Mouse (Mus musculus): ENCODE results near the gene Sfxn1.
A peak's percentile ranks its signal among the peaks of the same experiment; 100 is the strongest.

Gene Sfxn1

DNA sequence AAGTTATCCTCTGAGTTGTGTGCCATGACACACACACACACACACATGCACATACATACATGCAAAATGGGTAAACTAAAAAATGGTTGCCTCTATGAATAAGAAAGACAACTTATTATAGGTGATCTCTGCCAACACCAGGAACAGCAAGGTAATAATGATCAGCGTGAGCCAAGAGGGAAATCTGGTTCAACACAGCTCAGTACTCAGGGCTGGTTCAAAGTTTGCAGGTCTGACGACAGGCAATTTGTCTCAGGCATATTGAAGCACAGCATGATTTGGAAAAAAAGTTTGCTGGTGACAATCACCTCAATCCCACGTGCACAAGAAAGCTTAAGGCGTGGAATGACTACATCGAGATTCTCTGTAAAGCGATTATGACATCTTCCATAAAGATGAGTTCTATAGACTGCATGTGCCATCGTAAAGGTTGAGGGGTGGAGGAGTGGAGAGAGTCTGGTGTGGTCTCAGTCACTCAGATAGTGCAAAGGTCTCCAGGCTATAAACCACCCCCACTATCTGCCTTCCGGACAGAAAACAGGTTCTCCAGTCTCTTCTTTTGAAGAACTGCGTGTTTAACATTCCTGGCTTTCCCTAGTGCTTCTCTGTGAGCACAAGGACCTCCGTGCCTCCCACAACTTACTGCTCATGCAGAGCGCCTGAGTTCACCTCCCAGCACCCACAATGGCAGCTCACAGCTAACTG is 6.0 kb downstream of the Sfxn1 start:
- DNase-seq (ENCODE audit: low spot score in 2 of 2): no peak

- no peak for DNase-seq (ENCODE audit: low spot score in 2 of 2)
These were observed 8.4 kb downstream of the Sfxn1 start for GRCm38 (mm10) chr13:54079782-54080759.

- no peak for DNase-seq (ENCODE audit: low spot score in 2 of 2)
These were observed 9.1 kb downstream of the Sfxn1 start for GRCm38 (mm10) chr13:54080785-54081184.

DNA sequence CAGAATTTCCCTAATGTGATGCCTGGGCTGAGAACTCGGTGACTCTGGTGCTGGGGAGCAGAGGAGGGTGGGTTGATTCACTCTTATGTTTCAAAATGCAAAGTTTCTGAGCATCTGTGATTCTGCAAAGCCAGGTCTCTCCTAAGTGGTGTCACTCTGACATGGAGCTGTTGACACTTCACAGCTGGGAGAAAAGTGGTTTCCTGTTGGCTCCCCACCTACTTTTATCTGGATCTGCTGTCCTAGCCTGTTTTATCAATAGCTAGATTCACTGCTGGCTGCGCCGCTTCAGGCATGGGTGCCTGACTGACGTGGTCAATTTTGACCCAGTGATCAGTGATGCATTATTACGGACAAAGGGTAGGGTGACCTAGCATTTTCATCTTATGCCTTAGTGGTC is 11.3 kb downstream of the Sfxn1 start:
- DNase-seq (ENCODE audit: low spot score in 2 of 2): no peak

DNA sequence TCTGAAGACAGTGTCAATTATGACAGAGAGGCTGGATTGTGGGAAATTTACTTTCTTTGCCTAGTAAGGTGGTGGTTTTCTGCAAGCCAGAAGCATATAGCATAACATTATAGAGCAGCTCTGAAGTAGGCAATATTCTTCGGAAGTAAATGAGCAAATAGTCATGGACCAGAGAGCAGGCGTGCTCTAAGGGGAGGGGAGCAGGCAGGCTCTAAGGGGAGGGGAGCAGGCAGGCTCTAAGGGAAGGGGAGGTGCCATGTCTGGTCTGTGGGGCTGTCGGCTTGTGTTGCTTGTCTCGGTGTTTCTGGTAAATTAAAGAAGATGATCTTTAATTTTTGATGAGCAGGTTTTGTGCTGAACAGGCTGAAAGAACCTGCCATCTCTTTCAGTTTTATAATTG is 12.5 kb downstream of the Sfxn1 start:
- no peak for DNase-seq (ENCODE audit: low spot score in 2 of 2)

DNA sequence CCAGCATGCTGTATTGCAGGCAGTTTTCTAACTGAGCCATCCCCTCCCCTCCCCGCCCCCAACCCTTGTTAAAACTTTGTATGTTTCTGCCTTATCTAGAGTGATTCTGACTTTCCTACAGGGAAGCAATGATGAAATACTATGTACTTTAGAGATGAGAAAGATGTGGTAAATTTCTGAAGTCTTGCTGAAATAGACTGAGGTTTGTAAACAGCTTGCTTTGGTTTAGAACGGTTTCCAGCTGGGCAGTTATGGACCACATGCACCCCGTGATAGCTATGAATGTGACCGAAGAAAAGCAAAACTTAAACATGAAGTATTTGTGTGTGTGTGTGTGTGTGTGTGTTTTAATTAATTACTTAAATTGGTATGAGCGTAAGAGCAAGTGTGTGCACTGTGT is 13.2 kb downstream of the Sfxn1 start:
- DNase-seq (ENCODE audit: low spot score in 2 of 2): no peak

- no peak for DNase-seq (ENCODE audit: low spot score in 2 of 2)
These were observed 13.6 kb downstream of the Sfxn1 start for GRCm38 (mm10) chr13:54085266-54085665.

- no peak for DNase-seq (ENCODE audit: low spot score in 2 of 2)
These were observed 20.1 kb downstream of the Sfxn1 start for GRCm38 (mm10) chr13:54091719-54092118.

DNA sequence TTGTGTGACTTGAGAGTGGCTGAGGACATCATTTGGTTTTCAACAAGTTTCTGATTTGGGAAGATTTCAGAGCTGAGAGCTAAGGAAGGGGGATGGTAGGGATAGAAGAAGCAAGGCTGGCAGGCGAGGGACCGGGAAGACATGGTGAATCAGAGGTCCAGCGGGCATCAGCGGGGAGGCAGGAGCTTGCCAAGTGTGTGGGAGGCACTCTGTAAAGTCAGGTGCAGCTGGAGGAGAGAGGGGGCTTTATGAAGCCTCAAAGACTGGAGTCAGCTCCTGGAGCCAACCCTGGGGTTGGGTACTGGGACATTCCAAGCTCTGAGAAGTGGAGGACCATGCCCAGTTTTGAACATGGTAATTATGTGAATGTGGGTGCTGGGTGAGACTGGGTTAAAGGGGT is 22.7 kb downstream of the Sfxn1 start:
- DNase-seq (ENCODE audit: low spot score in 2 of 2): no peak

GRCm38 (mm10) chr13:54094963-54095362 is 23.3 kb downstream of the Sfxn1 start:
- no peak for DNase-seq (ENCODE audit: low spot score in 2 of 2)

DNA sequence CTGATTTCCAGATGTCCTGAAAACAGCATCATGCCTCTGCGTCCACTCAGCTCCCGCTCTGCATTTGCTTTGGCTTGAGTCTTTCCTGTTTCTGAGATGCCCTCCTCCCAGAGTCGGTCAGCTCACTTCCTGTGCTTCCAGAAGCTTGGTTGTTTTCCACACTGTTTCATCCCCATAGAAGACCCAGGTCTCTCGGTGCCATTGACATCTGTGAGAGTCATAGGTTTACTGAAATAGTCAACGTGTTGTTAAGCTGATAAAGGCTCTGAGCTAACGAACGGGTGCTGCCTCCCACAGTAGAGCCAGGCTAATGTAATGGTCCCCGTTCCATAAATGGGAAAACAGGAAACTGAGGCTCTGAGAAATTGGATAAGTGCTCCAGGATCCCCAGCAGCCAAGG is 24.1 kb downstream of the Sfxn1 start:
- no peak for DNase-seq (ENCODE audit: low spot score in 2 of 2)

GRCm38 (mm10) chr13:54097227-54097626 is 25.6 kb downstream of the Sfxn1 start:
- no peak for DNase-seq (ENCODE audit: low spot score in 2 of 2)

DNA sequence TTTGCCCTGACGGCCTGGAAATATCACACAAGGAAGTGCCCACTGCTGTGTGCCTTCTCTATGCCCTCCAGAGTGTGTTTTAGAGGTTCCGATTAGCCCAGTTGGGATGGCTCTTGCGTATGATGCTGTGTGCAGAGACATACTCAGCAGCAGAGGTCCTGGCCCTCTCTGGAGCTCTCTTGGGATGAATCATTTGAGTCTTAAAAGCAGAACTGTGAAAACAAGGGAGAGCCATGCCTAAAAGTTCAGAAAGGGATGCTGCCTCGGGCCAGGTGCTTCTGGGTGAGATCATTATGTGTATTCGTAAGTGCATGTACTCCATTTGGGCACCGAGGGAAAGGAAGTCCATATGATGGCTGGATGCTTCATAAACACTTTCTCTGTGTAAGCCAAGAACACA is 26.1 kb downstream of the Sfxn1 start:
- no peak for DNase-seq (ENCODE audit: low spot score in 2 of 2)

DNA sequence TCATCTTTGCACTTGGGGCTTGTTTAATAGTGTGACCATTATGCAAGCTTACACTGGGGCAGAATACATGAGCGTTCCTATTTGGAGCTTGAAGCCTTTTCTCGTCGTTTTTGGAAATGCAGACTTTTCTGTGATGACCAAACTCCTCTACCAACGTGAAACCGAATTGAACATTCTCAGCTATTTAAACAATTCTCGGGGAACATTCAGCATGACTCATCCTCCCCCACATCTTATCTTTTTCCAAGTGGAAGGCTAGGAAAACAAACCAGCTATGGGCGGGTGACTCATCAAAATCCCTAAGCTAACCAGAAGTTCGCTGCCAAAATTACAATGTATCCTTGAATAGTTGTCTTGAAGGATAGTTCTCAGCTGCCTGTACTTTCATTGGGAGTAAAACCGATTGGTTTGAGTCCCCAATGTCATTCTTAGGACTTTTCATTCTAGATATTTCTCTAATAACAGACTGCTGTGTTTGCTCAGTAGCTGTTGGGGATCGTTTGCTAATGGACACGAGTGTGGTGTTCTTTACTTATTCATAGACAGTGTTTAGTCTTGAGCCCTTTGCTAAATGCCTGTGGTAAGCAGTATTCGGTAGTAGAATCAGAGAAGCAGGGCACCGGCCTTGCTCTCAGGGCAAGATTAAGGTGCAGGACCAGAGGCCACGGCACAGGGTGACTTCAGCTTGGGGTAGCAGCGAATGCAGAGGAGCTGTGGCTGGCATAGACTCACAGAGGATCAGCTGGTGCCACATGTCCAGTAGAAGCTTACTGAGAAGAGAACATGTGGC is 29.6 kb downstream of the Sfxn1 start:
- DNase-seq (ENCODE audit: low spot score in 2 of 2): peak; percentile 19 to 23

DNA sequence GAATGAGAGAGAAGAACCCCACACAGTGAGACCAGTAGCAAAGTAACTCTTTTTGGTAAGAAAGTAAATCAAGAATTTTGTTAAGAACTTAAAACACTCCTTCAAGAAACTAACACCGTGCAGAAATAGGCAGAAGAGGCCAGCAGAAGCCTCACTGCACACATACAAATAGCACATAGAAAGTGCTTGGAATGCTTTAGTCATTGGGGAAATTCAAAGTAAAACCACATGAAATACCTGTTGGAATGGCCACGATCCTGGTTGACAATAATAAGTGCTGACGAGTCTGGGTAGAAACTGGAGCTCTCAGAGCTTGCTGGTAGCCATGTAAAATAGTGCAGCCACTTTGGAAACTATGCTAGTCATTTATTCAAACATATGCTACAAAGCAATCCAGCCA is 30.4 kb downstream of the Sfxn1 start:
- DNase-seq (ENCODE audit: low spot score in 2 of 2): no peak

DNA sequence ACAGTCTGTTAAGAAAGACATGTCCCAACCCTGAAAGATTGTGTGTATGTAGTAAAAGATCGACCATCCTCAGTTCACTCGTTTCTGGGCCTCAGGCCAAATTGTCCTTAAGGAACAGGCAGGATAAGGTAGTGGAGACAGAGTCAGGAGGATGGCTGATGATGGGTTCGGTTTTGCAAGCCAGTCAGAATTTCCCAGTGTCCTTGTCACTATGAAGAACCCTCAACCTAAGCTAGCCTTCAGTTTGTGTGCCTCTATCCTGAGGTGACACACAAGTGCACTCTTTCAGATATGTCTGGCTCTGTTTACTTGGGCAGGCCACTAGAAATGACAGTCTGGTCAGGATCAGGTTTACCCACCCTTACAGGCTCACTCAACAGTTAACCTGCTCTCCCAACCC is 31.6 kb downstream of the Sfxn1 start:
- no peak for DNase-seq (ENCODE audit: low spot score in 2 of 2)

- no peak for DNase-seq (ENCODE audit: low spot score in 2 of 2)
These were observed 32.2 kb downstream of the Sfxn1 start for GRCm38 (mm10) chr13:54103866-54104265.

DNA sequence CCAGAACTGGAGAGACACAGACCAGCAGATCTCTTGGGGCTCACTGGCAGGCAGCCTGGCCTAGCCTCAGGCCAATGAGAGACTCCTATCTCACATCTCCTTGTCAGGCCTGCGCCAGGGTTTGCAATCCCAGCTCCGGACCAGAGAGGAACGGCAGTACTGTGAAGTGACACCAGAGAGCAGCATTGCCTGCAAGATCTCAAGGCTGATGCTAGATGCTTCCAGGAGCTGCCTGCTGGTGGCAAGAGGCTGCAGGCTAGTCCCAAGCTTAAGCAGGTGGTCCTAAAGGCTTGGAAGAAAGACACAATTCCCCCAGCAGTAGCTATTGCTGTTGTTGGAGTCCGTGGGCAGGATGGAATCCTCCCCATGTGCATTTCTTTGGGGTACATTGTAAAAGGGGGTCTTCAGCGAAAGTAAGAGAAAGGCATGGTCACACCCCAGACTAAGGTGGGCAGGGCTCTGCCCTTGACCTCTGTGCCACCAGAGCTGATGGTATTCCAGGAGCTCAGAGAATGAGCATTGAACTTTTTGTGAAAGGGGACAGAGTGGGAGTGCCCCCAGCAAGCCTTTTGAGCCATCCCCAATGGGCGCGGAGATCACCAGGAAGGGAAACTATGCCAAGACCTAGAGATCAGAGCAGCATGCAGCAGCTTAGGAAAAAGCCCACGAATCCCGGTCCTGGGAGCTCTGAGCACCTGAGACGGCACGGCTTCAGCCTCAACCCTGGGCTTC is 42.3 kb downstream of the Sfxn1 start:
- DNase-seq (ENCODE audit: low spot score in 2 of 2): peak; percentile 55 to 71

GRCm38 (mm10) chr13:54114931-54115330 is 43.3 kb downstream of the Sfxn1 start:
- DNase-seq (ENCODE audit: low spot score in 2 of 2): no peak

GRCm38 (mm10) chr13:54115779-54116178 is 44.1 kb downstream of the Sfxn1 start:
- no peak for DNase-seq (ENCODE audit: low spot score in 2 of 2)

- no peak for DNase-seq (ENCODE audit: low spot score in 2 of 2)
These were observed 46.7 kb downstream of the Sfxn1 start for GRCm38 (mm10) chr13:54118355-54118754.
